Comparison of ENCODE assay signal across 8 mouse cellular contexts in the genomic region with DNA sequence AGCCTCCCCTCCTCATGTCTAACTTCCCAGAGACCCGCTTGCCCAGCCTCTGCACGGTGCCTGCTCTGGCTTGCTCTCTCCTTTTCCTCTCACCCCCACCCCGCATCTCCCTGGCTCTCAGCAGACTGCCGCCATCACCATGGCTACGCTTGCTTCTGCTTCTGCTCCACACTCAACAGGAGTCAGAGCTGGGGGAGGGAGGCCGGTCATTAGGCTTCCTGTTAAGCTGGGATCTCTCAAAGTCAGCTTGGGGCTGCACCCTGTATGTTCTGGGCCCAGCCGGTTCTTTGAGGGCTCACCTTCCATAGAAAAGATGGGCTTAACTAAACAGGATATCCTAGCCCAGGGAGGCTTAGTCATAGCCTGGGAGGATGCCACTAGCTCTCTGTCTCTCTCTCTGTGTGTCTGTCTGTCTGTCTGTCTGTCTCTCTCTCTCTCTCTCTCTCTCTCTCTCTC.
DNase-seq lines count a peak whose midpoint lies in the region; ATAC-seq and TF ChIP-seq lines count a peak whose summit lies in the region.

No protein-coding gene starts in this region.

- H3K27ac ChIP-seq in forebrain, embryonic 14.5 days (ENCODE audit: low read depth, low read length) = no peak overlapping the region
- H3K27ac ChIP-seq in intestine, embryonic 14.5 days (ENCODE audit: low read depth) = peak overlapping the region; percentile 84
- peak overlapping the region; percentile 55 for H3K27ac ChIP-seq in midbrain, embryonic 14.5 days (replicated peaks; ENCODE audit: low read depth, low read length)
- H3K27ac ChIP-seq in stomach, postnatal 0 days (replicated peaks) = peak overlapping the region; percentile 61

- WGBS in forebrain, embryonic 14.5 days = 7% methylated on average over 7 of the region's 7 CpGs
- 8% methylated on average over 7 of the region's 7 CpGs for WGBS in intestine, embryonic 14.5 days
- 0% methylated on average over 7 of the region's 7 CpGs for WGBS in midbrain, embryonic 14.5 days
- 15% methylated on average over 7 of the region's 7 CpGs for WGBS in stomach, postnatal 0 days

- no peaks in the 10 kb centered on the region for H3K9me3 ChIP-seq in forebrain, embryonic 14.5 days (replicated peaks; ENCODE audit: control insufficient read depth, low read length)
- H3K9me3 ChIP-seq in intestine, embryonic 14.5 days (ENCODE audit: control insufficient read depth, low read length) = no peaks in the 10 kb centered on the region
- no peaks in the 10 kb centered on the region for H3K9me3 ChIP-seq in midbrain, embryonic 14.5 days (ENCODE audit: control insufficient read depth, low read length)
- no peaks in the 10 kb centered on the region for H3K9me3 ChIP-seq in stomach, postnatal 0 days (ENCODE audit: control insufficient read depth, low read length)

- peak; percentile 48 for DNase-seq in ES-CJ7 (ENCODE audit: low read depth, low spot score)
- peak; percentile 93 for DNase-seq in brain, adult 2 months (ENCODE audit: low read depth, low spot score)
- peak; percentile 76 for DNase-seq in forebrain, embryonic 14.5 days (ENCODE audit: low spot score)
- peak; percentile 83 for DNase-seq in intestine, embryonic 14.5 days (ENCODE audit: low spot score)
- DNase-seq in left cerebral cortex, postnatal 4 days = peak; percentile 68
- DNase-seq in midbrain, embryonic 14.5 days = peak; percentile 86
- peak; percentile 67 for DNase-seq in stomach, postnatal 0 days (ENCODE audit: low spot score)
- DNase-seq in adipocyte (ENCODE audit: low spot score) = no peak

- peaks cover 11% of the 10 kb centered on the region; the same call in 1 of the 2 replicates for H3K4me1 ChIP-seq in forebrain, embryonic 14.5 days (ENCODE audit: control insufficient read depth, insufficient read depth, low read length)
- H3K4me1 ChIP-seq in intestine, embryonic 14.5 days (replicated peaks; ENCODE audit: control insufficient read depth, insufficient read depth, low read length) = peaks cover 29% of the 10 kb centered on the region
- peaks cover 22% of the 10 kb centered on the region for H3K4me1 ChIP-seq in midbrain, embryonic 14.5 days (ENCODE audit: control insufficient read depth, insufficient read depth, low read length)
- peaks cover 8% of the 10 kb centered on the region; the same call in 1 of the 2 replicates for H3K4me1 ChIP-seq in stomach, postnatal 0 days (replicated peaks; ENCODE audit: control insufficient read depth, insufficient read depth)

- H3K36me3 ChIP-seq in forebrain, embryonic 14.5 days (ENCODE audit: control insufficient read depth, insufficient read depth, low read length) = no peaks in the 10 kb centered on the region
- no peaks in the 10 kb centered on the region for H3K36me3 ChIP-seq in intestine, embryonic 14.5 days (ENCODE audit: control insufficient read depth, insufficient read depth, low read length)
- H3K36me3 ChIP-seq in midbrain, embryonic 14.5 days (ENCODE audit: control insufficient read depth, insufficient read depth, low read length) = no peaks in the 10 kb centered on the region
- no peaks in the 10 kb centered on the region for H3K36me3 ChIP-seq in stomach, postnatal 0 days (ENCODE audit: control insufficient read depth, insufficient read depth, low read length)

- TF ChIP-seq EP300 in stomach, postnatal 0 days (optimal IDR thresholded peaks at IDR 0.05) = no peak

- no peaks in the 10 kb centered on the region for H3K27me3 ChIP-seq in forebrain, embryonic 14.5 days (replicated peaks; ENCODE audit: control insufficient read depth, insufficient read depth, low read length)
- no peaks in the 10 kb centered on the region for H3K27me3 ChIP-seq in intestine, embryonic 14.5 days (replicated peaks; ENCODE audit: control insufficient read depth, insufficient read depth, low read length)
- H3K27me3 ChIP-seq in midbrain, embryonic 14.5 days (ENCODE audit: control insufficient read depth, insufficient read depth, low read length) = no peaks in the 10 kb centered on the region
- no peaks in the 10 kb centered on the region for H3K27me3 ChIP-seq in stomach, postnatal 0 days (ENCODE audit: control insufficient read depth, insufficient read depth, low read length)

- no peak overlapping the region for H3K4me3 ChIP-seq in forebrain, embryonic 14.5 days (ENCODE audit: low read depth, low read length)
- H3K4me3 ChIP-seq in intestine, embryonic 14.5 days (ENCODE audit: low read depth, low read length) = no peak overlapping the region
- H3K4me3 ChIP-seq in midbrain, embryonic 14.5 days (replicated peaks; ENCODE audit: low read depth, low read length) = no peak overlapping the region
- no peak overlapping the region for H3K4me3 ChIP-seq in stomach, postnatal 0 days (ENCODE audit: low read depth, low read length)

- no peak overlapping the region for H3K9ac ChIP-seq in forebrain, embryonic 14.5 days (ENCODE audit: low read length)
- no peak overlapping the region for H3K9ac ChIP-seq in intestine, embryonic 14.5 days (ENCODE audit: low read length)
- peak overlapping the region; percentile 36; the same call in 1 of the 2 replicates for H3K9ac ChIP-seq in midbrain, embryonic 14.5 days (replicated peaks; ENCODE audit: low read length)
- H3K9ac ChIP-seq in stomach, postnatal 0 days (ENCODE audit: low read length) = no peak overlapping the region

- TF ChIP-seq CTCF in stomach, postnatal 0 days (IDR thresholded peaks at IDR 0.05; ENCODE audit: low read depth) = no peak

- intact Hi-C loops in left cerebral cortex, postnatal 4 days (cut with DNase I) = no loop called here

- peak; percentile 96 for ATAC-seq in forebrain, embryonic 14.5 days
- ATAC-seq in intestine, embryonic 14.5 days (replicated peaks; ENCODE audit: low FRiP score, low TSS enrichment, low read depth) = peak; percentile 66
- ATAC-seq in midbrain, embryonic 14.5 days (ENCODE audit: low FRiP score, low TSS enrichment) = peak; percentile 92
- peak; percentile 40 for ATAC-seq in stomach, postnatal 0 days (ENCODE audit: low FRiP score, low TSS enrichment)

- H3K4me2 ChIP-seq in forebrain, embryonic 14.5 days (ENCODE audit: low read length) = no peak overlapping the region; the same call in 1 of the 2 replicates
- peak overlapping the region; percentile 25; the same call in 1 of the 2 replicates for H3K4me2 ChIP-seq in intestine, embryonic 14.5 days (ENCODE audit: low read length)
- H3K4me2 ChIP-seq in midbrain, embryonic 14.5 days (ENCODE audit: low read length) = peak overlapping the region; percentile 38
- H3K4me2 ChIP-seq in stomach, postnatal 0 days (replicated peaks; ENCODE audit: low read depth) = no peak overlapping the region

Comparison
In these comparisons a context has a peak if more than half of its experiments do, and no peak if none do; other contexts are left out.
1. ATAC-seq: peak in every context shown above with its lines; median percentile 96 in forebrain, embryonic 14.5 days; 92 in midbrain, embryonic 14.5 days; 66 in intestine, embryonic 14.5 days; 40 in stomach, postnatal 0 days.
2. H3K4me2 ChIP-seq: peak in intestine, embryonic 14.5 days (single experiment) and midbrain, embryonic 14.5 days (single experiment); none in forebrain, embryonic 14.5 days (single experiment) and stomach, postnatal 0 days (single experiment).